Mouse (Mus musculus) gastrocnemius, postnatal 14 days (tissue): ENCODE measurements around the gene Plekhm3. TPM values are rescaled to one million over a fixed set of nuclear protein-coding genes. Genes with fewer than 3 reads are reported as not detected.

Source experiments
- DNase-seq: peaks from one replicate; pipeline ENCODE4 v3.0.0; 2021; ENCODE audit warnings: mixed read lengths
- intact Hi-C: fragments of 180-260 bp; cut with DNase I; formaldehyde crosslinking; loops from one replicate; pipeline ENCODE4 v1.15.1; 2025; ENCODE audit warnings: low total_unique reads
- total RNA-seq, 2 experiments: library from RNA; stranded (reverse); gene quantifications; 2 replicates each; pipeline ENCODE4 v1.2.3; 2021

Gene Plekhm3
- total RNA-seq, 2 experiments from 2014 or later = 3.9 to 5.1 TPM

DNA sequence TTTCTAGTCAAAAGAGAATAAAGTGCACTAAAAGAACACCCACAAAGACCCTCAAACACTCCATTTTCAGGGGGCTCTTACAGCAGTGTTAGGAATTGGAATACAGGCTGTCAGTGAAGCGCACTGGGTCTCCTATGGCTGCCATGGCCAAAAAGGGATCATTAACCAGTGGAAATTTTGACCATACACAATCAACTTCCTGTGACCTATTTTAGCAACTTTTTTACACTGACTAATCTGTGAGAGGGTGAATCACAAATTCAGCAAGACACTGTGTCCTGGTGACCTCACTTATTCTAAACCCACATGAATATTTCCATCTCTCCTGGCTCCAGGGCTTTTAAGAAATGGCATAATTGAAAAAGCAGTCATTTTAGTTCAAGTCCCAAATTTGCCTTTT lies 23.7 kb downstream of the Plekhm3 start:
- intact Hi-C loops = no loop called here
- DNase-seq = no peak

DNA sequence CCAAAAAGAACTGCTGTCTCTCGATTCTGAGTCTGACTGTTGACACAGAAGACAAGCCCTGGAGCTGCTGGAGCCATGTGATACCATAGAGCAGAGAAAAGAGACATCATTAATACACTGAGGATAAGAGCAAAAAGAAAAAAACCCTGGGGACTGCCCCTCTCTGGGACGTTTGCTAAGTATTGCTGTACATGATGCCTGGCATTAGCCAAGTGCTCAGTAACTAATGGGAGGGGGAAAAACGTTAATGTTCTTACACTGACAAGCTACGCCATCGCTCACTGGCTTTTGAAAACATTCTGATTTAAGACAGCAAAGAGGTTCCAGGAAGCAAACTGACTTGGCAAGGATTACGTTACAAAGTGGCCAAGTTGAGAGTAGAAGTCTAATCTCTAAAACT lies 26.5 kb downstream of the Plekhm3 start:
- DNase-seq = no peak
- intact Hi-C loops = no loop called here

DNA sequence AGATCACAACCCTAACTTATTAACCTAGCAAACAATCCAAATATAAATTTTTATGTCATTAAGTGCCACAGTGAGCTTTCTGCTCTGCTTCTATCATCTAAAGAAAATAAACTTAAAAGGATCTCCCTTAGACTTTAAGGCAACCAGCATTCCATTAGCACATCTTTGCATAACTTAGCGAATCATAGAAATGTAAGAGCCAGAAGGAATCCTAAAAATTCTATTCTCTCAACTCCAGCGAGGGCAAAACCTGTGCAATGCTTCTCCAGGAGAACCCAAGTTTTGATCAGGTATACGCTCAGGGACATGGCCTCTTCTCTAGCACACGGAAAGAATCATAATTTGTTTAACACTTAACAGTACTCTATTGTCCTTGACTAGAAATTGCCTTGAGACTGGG lies 27.0 kb downstream of the Plekhm3 start:
- intact Hi-C loops = no loop called here
- DNase-seq = no peak

DNA sequence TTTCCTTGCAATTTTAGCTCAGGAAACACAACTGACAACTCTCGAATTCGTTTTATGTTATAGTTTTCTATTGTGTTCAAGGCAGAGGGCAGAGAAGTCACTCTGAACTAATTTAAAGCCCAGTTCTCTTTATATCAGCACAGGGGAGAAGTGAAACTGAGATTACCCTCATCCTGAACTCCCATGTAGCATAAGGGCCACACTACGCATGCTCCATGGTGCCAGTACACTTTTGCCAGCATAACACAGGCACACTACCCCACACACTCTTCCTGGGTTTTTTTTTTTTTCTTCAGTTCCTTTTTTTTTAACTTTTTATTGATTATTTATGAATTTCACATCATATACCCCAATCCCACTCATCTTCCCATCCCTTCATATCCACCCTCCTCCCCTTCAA lies 28.1 kb downstream of the Plekhm3 start:
- intact Hi-C loops = no loop called here
- no peak for DNase-seq

DNA sequence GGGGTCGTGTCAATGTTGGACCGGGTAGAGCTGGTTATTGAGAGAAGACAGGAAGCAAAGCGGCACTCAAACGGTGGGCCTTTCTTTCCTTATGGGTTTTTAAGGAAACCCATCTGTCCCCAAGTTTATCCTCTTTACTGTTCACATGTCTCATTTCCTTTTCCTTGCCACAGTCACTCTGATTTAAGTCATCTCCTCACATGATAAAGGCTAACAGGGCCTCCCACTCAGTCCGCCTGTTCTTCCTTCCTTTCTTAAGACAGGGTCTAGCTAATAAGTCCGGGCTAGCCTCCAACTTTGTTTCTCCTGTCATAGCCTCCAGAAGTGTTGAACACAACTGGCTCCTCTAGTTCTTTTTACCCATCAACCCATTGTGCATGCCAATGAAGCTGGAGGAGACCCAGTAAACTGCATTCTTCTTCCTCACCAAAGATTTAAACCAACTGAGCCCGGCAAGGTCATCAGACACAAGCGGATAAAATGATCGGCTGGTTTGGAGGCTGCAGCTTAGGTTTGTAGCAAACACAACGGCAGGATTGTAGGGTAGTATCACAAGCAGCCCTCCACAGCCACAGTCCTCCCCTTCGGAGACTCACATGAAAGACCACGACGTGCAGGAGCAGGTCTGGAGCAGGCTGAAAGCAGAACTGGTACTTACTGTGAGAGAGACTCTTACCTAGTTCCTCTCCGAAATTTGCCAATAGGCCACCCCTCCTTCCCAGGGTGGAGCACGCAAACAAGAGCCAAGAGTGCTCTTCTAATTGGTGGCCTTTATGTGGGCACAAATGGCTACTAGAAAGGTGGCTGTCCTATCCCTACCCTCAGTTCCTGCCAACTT lies 29.0 kb downstream of the Plekhm3 start:
- no peak for DNase-seq
- intact Hi-C loops = no loop called here

GRCm38 (mm10) chr1:64925594-64925993 lies 31.0 kb downstream of the Plekhm3 start:
- intact Hi-C loops = no loop called here
- no peak for DNase-seq

DNA sequence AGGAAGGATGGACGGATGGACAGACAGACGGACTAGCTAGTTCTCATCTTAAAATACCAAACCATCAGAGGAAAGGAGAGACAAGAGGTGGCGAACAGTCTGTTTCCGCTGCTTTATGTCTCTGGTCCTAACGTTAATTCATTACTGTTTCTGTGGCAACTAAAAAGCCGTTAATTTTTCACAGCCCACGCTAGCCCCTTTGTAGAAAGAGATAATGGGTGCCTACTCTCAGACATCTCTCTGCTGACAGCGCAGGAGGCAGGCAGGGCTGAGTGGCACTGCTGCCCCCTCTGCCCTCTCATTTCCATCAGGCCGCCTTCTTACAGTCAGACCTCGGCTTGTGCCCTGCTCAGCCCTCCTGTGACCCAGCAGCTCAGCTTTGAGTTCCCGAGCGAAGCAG lies 32.3 kb downstream of the Plekhm3 start:
- intact Hi-C loops = no loop called here
- DNase-seq = no peak

DNA sequence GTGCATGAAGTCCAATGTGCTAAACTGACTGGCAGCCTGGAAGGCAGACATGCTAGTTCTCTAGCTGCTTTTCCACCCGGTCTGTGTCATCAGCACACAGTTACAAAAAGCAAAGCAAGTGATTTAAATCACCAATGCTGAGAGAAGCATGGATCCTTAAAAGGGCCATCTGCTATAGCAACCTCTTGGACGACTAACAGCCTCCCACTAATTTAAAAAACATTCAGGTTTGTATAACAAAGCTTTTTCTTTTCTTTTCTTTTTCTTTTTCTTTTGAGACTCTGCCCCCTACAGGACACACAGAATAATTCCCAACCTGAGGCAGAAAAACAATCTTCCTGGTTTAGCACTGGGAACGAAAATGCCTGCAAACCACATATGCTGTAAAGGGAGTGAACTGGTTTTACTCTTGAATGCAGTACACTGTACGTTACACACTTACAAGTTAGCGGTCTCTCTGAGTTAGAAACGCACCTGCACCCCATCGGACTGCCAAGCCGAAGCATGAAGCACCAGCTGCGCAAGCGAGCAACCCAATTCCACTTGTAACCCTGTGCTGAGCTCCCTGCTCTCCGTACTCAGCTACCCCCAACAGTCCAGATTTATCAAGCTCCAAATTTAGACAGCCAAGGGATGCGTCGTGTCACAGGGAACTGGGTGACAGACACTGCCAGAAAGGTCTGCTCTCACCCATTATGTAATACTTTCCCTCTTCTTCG lies 37.7 kb downstream of the Plekhm3 start:
- DNase-seq = no peak
- intact Hi-C loops = loop anchor here (5.0 kb wide), 2 partner anchors 182 to 197 kb away; partner anchors contain the start of gene Fzd5

GRCm38 (mm10) chr1:64917966-64918365 lies 38.7 kb downstream of the Plekhm3 start:
- intact Hi-C loops = loop anchor here (5.0 kb wide), 2 partner anchors 181 to 196 kb away; partner anchors contain the start of gene Fzd5
- DNase-seq = no peak

DNA sequence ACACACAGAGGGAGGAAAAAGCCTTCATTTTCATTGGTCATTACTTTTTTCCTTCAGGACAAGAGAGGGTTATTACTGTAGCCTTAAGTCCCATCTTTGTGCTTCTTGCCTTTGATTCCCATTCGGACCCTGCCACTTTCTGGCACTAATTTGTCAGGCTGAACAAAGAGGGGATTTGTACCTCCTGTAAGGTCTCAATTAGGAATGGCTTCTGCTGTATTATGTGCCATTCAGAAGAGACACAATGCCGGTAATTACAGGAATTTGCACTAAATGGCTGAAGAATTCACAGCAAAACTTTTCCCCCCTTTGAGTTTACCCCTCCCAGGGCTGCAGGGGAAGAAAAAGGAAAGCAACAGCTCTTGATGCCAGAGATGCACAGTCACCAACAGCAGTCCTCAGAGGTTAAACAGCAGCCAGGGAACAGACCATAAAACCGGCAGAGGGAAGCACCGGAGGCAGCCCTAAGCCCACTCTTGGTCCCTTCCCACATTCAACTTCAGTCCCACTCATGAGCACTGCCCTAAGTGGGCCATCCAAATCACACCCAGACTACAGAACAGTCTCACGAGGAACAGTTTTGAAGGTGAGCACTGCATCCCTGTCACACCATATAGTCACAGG lies 39.6 kb downstream of the Plekhm3 start:
- intact Hi-C loops = loop anchor here (5.0 kb wide), 2 partner anchors 180 to 195 kb away; partner anchors contain the start of gene Fzd5
- DNase-seq = no peak

DNA sequence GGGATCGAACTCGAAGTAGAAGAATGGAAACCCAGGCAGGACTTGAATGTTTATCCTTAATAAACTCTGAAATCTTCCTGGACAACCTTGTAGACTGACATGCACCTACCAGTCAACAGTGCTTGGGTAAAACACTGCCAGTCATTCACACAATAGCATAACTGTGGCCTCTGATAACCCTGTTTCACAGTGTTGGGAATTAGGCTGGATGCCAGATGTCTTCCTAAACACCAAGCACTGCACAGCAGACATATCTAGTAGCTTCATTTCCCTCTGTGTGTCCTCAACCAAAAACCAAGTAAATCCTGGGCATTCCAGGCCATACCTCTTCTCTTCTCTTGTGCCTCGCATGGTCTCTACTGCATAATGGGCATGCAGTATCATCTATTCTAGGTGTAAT lies 42.3 kb downstream of the Plekhm3 start:
- intact Hi-C loops = no loop called here
- DNase-seq = no peak

DNA sequence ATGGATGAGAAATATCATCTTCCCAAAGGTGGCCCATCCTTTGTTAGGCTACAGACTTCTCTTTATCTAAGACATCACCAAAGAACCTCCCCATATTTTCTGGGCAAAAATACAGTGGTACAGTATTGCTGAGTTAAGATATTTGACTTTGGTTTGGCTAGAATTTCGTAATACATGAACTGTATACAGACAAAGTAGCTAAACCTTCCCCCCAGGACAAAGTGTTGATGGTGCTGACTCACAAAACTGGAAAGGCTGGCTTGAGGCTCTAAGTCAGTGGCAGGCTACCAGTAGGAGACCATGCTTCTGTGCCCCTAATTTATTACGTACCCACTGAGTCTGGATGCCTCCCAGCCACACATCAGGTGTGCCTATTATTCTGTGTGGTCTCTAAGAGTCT lies 48.9 kb downstream of the Plekhm3 start:
- intact Hi-C loops = no loop called here
- no peak for DNase-seq

DNA sequence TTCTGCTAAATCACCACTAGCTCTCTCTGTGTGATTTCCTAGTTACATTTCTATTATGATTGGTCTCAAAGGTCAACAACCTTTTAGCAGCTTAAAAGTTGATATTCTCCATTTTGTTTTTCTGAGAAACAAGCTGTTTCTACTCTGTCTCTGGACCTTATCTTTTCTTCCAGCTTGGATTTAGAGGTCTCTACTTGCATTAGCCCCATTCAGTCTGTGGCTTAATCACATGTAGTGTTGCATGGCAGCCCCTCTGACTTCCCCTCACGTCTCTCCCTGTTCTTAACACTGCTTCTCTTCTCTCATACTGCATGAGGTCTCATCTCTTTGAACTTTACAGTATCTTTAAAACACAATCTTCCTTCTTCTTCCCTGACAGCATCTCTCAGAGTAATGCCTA lies 50.4 kb downstream of the Plekhm3 start:
- intact Hi-C loops = no loop called here
- no peak for DNase-seq

- intact Hi-C loops = no loop called here
- no peak for DNase-seq
These were observed 53.2 kb downstream of the Plekhm3 start for GRCm38 (mm10) chr1:64903415-64903814.

- intact Hi-C loops = no loop called here
These were observed 53.8 kb downstream of the Plekhm3 start for GRCm38 (mm10) chr1:64902804-64903203.

GRCm38 (mm10) chr1:64899763-64900162 lies 56.9 kb downstream of the Plekhm3 start:
- DNase-seq = no peak
- intact Hi-C loops = no loop called here

More at GRCm38 (mm10) chr1:64902804-64903203, 53.8 kb downstream of the Plekhm3 start:
- no peak for DNase-seq

- DNase-seq = no peak
- intact Hi-C loops = no loop called here
These were observed 59.1 kb downstream of the Plekhm3 start for GRCm38 (mm10) chr1:64897485-64897884.

GRCm38 (mm10) chr1:64893806-64894205 lies 62.8 kb downstream of the Plekhm3 start:
- DNase-seq = no peak
- intact Hi-C loops = no loop called here

DNA sequence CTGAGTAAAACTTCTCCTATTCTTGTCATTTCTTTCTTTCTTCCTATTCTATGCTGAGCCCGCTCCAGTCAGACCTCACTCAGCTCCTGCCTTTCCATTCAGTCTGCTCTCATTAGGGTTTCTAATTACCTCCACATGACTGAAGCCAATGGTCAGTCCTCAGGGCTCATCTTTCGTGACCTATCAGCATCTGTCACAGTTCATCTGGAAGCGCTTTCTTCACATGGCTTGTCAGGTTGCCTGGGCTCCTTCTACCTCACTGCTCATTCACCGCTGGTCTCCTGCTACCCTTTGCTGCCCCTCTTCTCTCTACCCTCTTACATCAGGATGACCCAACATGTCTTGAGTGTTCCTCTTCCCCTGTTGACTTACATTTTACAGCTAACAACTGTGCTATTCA lies 65.3 kb downstream of the Plekhm3 start:
- intact Hi-C loops = no loop called here
- no peak for DNase-seq

GRCm38 (mm10) chr1:64887502-64888203 lies 69.0 kb downstream of the Plekhm3 start:
- intact Hi-C loops = no loop called here
- DNase-seq = no peak
